Mouse (Mus musculus) small intestine, adult 2 months (tissue): ENCODE measurements around the gene Chst8.

ENCODE experiments used
- CTCF ChIP-seq: fragments of 200-500 bp; IDR thresholded peaks from 2 replicates; pipeline ENCODE4 v1.5.1; 2012; ENCODE audit warnings: low read depth, mild to moderate bottlenecking, control low read depth, inconsistent platforms, low read length, moderate library complexity, mixed read lengths; ENCODE audit not compliant: insufficient replicate concordance, insufficient read length; ENCODE audit errors: extremely low read depth
- POLR2A ChIP-seq: fragments of 200-500 bp; IDR thresholded peaks from 2 replicates; pipeline ENCODE4 v1.6.1; 2012; ENCODE audit warnings: low read depth, mild to moderate bottlenecking, control low read depth, inconsistent platforms, low read length, moderate library complexity

DNA sequence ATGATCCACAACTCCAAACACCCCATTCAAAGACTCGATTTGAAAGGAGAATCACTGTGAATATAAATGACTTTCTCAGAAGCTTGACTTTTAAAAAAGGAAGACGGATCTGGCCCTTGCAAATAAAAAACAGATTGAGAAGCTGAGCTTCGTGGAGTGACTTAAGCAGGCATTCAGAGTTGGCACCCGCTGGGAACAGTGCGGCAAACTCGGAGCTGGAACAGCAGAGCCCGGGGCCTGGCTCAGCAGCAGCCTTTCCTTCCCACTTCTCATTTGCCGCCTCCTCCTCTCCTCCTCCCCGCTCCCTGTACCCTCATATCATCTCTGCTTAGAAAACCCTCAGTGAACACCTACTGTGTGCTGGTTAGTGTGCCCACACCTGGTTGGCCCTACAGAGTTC is 34.1 kb downstream of the Chst8 start:
- TF ChIP-seq CTCF: no peak
- TF ChIP-seq POLR2A: no peak
